Mouse (Mus musculus) embryonic facial prominence, embryonic 11.5 days (tissue): ENCODE data around the gene Nav2. TPM values are rescaled to one million over a fixed set of nuclear protein-coding genes. Genes with fewer than 3 reads are reported as not detected.

Experiments
- ATAC-seq: fragments of 200-750 bp; cut with Nextera tagmentation; replicated peaks from 2 replicates; pipeline ENCODE4 v1.8.0; 2017; ENCODE audit warnings: low read depth; ENCODE audit not compliant: insufficient number of reproducible peaks, low FRiP score, low TSS enrichment
- DNase-seq: peaks from one replicate; pipeline ENCODE4 v3.0.0-alpha.2; 2015; ENCODE audit warnings: low spot score
- H3K27ac ChIP-seq: fragments of 300-500 bp; sonication (generic); replicated peaks from 2 replicates; pipeline ENCODE4 v1.5.1; 2014; ENCODE audit warnings: mild to moderate bottlenecking, low read depth, low read length, control low read depth
- H3K27me3 ChIP-seq: fragments of 300-500 bp; sonication (generic); 2 replicates; pipeline ENCODE4 v1.6.1; 2014; ENCODE audit warnings: mild to moderate bottlenecking, low read length, moderate library complexity, mixed read lengths; ENCODE audit not compliant: control insufficient read depth, insufficient read depth
- H3K36me3 ChIP-seq: fragments of 300-500 bp; sonication (generic); replicated peaks from 2 replicates; pipeline ENCODE4 v1.6.1; 2014; ENCODE audit warnings: low read depth, mild to moderate bottlenecking, low read length, moderate library complexity, mixed read lengths; ENCODE audit not compliant: control insufficient read depth, insufficient read depth
- H3K4me1 ChIP-seq: fragments of 300-500 bp; sonication (generic); 2 replicates; pipeline ENCODE4 v1.6.1; 2014; ENCODE audit warnings: low read length, mixed read lengths; ENCODE audit not compliant: control insufficient read depth, insufficient read depth
- H3K4me2 ChIP-seq: fragments of 300-500 bp; sonication (generic); 2 replicates; pipeline ENCODE4 v1.6.1; 2014; ENCODE audit warnings: low read depth, mild to moderate bottlenecking, control low read depth, low read length, moderate library complexity
- H3K4me3 ChIP-seq: fragments of 300-500 bp; sonication (generic); 2 replicates; pipeline ENCODE4 v1.5.1; 2014; ENCODE audit warnings: low read depth, low read length, control low read depth
- H3K9ac ChIP-seq: fragments of 300-500 bp; sonication (generic); replicated peaks from 2 replicates; pipeline ENCODE4 v1.6.1; 2014; ENCODE audit warnings: mild to moderate bottlenecking, control low read depth, low read length
- H3K9me3 ChIP-seq: fragments of 300-500 bp; sonication (generic); replicated peaks from 2 replicates; pipeline ENCODE4 v1.6.1; 2016; ENCODE audit warnings: mild to moderate bottlenecking, low read length, inconsistent platforms, mixed read lengths; ENCODE audit not compliant: control insufficient read depth
- WGBS: fragments of 180-500 bp; shearing (Covaris S2); extraction: QIAGEN DNeasy Blood & Tissue Kit; methylation state at CpG from one replicate; pipeline ENCODE4 v1.1.7; 2014; 5-methylcytosine and 5-hydroxymethylcytosine counted together
- polyA plus RNA-seq: library from polyadenylated mRNA; unstranded; fragments of >200 nt; fragmentation: Nextera tagmentation; extraction: Ambion mirVana; gene quantifications from 2 replicates; pipeline ENCODE4 v1.2.1, GENCODE M21; 2014

The Nav2 gene
- polyA plus RNA-seq, 1 experiment from 2014 or later, result 7.3 TPM

GRCm38 (mm10) chr7:49639864-49640708, 731.6 kb downstream of the Nav2 start:
- no peak for ATAC-seq
- 7% methylated on average over 18 of the region's 18 CpGs for WGBS
- Histone ChIP-seq H3K9ac (no peak overlapping the region), H3K36me3 (no peaks in the 10 kb centered on the region), H3K9me3 (no peaks in the 10 kb centered on the region; the same call in 1 of the 2 replicates), H3K4me3 (no peak overlapping the region), H3K4me1 (no peaks in the 10 kb centered on the region), H3K27ac (no peak overlapping the region), H3K27me3 (peaks cover 47% of the 10 kb centered on the region), H3K4me2 (no peak overlapping the region)
- DNase-seq, result no peak

DNA sequence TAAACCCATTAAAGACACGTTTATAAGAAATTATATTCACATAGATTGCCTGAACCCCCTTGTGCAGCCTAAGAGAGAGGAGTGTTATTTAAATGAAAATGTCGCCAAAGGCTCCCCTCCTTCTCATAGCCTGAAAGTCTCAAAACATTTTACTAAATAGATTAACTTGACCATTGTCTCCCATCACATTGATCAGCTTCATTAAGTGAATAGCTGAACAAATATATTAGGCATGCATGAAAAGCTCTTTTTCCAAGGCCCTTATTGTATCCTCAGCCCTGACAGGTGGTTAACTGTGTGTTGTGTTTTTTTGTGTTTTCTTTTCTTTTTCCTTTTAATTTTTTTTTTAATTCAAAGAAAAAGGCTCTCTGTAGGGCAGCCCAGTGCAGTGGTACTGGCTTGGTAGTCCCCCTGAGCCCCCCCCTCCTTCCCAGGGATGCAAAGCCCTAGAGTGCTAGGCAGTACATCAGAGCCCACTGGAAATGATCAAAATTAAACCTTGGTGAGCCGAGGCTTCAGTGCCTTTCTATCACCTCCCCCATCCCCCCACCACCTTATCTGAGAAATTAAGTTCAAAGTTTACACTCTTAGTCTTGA, 732.3 kb downstream of the Nav2 start:
- ATAC-seq (no peak), DNase-seq (no peak)
- no peak overlapping the region for H3K4me3 ChIP-seq
- no peak overlapping the region for H3K4me2 ChIP-seq
- H3K9ac ChIP-seq, result no peak overlapping the region
- no peak overlapping the region for H3K27ac ChIP-seq
- 11% methylated on average over 3 of the region's 3 CpGs for WGBS
- H3K27me3 ChIP-seq, result peaks cover 41% of the 10 kb centered on the region
- no peaks in the 10 kb centered on the region for H3K9me3 ChIP-seq
- no peaks in the 10 kb centered on the region for H3K4me1 ChIP-seq
- H3K36me3 ChIP-seq, result no peaks in the 10 kb centered on the region

Other genes starting within 250 kb of the Nav2 start
- 40.5 and 41.8 TPM in 2 replicates for gene Zdhhc13, start 119.7 kb upstream of the Nav2 start, polyA plus RNA-seq
- gene Csrp3, start 60.7 kb upstream of the Nav2 start, polyA plus RNA-seq, result 1.1 and 4.0 TPM in 2 replicates
- 12.4 and 13.6 TPM in 2 replicates for gene E2f8, start 27.1 kb upstream of the Nav2 start, polyA plus RNA-seq